Mouse (Mus musculus) CH12.LX (cell line): ENCODE results near the gene Cyp2f2. TPM values are rescaled to one million over a fixed set of nuclear protein-coding genes. Genes with fewer than 3 reads are reported as not detected.

Experiments used
- DNase-seq: peaks from one replicate; pipeline ENCODE4 v3.0.0-alpha.2; 2013; ENCODE audit errors: extremely low read depth
- H3K27ac ChIP-seq: 2 replicates; pipeline ENCODE4 v1.5.1; 2012; ENCODE audit warnings: low read depth, mild to moderate bottlenecking, control low read depth, moderate library complexity; ENCODE audit not compliant: insufficient read depth
- H3K27me3 ChIP-seq: replicated peaks from 2 replicates; pipeline ENCODE3; 2012; ENCODE audit warnings: inconsistent platforms
- H3K36me3 ChIP-seq, 2 experiments: replicated peaks in 1 of 2; 2 replicates each; pipeline versions ENCODE3 to v1.6.1; 2012; ENCODE audit warnings: inconsistent platforms in 1 of 2, low read length in 1 of 2, mild to moderate bottlenecking in 1 of 2, mixed read lengths in 1 of 2, moderate library complexity in 1 of 2; ENCODE audit not compliant: control insufficient read depth in 1 of 2, insufficient read depth in 1 of 2
- H3K4me1 ChIP-seq, 2 experiments: 2 replicates each; pipeline ENCODE4 v1.6.1; 2012; ENCODE audit warnings: inconsistent platforms in 1 of 2, moderate library complexity in 1 of 2; ENCODE audit not compliant: insufficient read depth in 2 of 2, control insufficient read depth in 1 of 2
- H3K4me2 ChIP-seq: 2 replicates; pipeline ENCODE4 v1.6.1; 2012; ENCODE audit warnings: low read depth, mild to moderate bottlenecking, control low read depth; ENCODE audit not compliant: poor library complexity, insufficient read depth, severe bottlenecking
- H3K4me3 ChIP-seq, 3 experiments: fragments of 150-350 bp in 1 of 3; sonication (generic) in 1 of 3; replicated peaks in 1 of 3; 2 replicates each; pipeline versions ENCODE3 to v1.5.1; 2011 to 2012; ENCODE audit warnings: low read depth in 2 of 3, low read length in 2 of 3, mild to moderate bottlenecking in 2 of 3, moderate library complexity in 2 of 3, control low read depth in 1 of 3, improper control_type of control experiment in 1 of 3, inconsistent platforms in 1 of 3, mixed read lengths in 1 of 3; ENCODE audit not compliant: poor library complexity in 1 of 3
- H3K79me2 ChIP-seq: replicated peaks from 2 replicates; pipeline ENCODE4 v1.6.1; 2012; ENCODE audit warnings: mild to moderate bottlenecking, moderate library complexity; ENCODE audit not compliant: control insufficient read depth, poor library complexity, insufficient read depth, severe bottlenecking; ENCODE audit errors: extremely low read depth
- H3K9ac ChIP-seq: 2 replicates; pipeline ENCODE4 v1.6.1; 2012; ENCODE audit warnings: low read depth, mild to moderate bottlenecking, control low read depth, moderate library complexity; ENCODE audit not compliant: insufficient read depth
- H3K9me3 ChIP-seq: replicated peaks from 2 replicates; pipeline ENCODE3; 2012; ENCODE audit warnings: low read length, inconsistent platforms, mixed read lengths
- BHLHE40 ChIP-seq: IDR thresholded peaks from 2 replicates; pipeline ENCODE4 v1.6.1; 2011; ENCODE audit warnings: mild to moderate bottlenecking, low read depth, low read length, improper control_type of control experiment
- CHD1 ChIP-seq: IDR thresholded peaks from 2 replicates; pipeline ENCODE4 v1.6.1; 2012; ENCODE audit warnings: low read depth, low read length, improper control_type of control experiment, inconsistent platforms
- CHD2 ChIP-seq: IDR thresholded peaks from 2 replicates; pipeline ENCODE4 v1.6.1; 2011; ENCODE audit warnings: low read length, improper control_type of control experiment
- CTCF ChIP-seq, 2 experiments: IDR thresholded peaks in 1 of 2; conservative IDR thresholded peaks in 1 of 2; 2 replicates each; pipeline ENCODE4 v1.5.1; 2011 to 2012; ENCODE audit warnings: low read depth in 2 of 2, low read length in 2 of 2, improper control_type of control experiment in 1 of 2, inconsistent platforms in 1 of 2, mild to moderate bottlenecking in 1 of 2, moderate library complexity in 1 of 2
- E2F4 ChIP-seq: IDR thresholded peaks from 2 replicates; pipeline ENCODE4 v1.6.1; 2011; ENCODE audit warnings: low read depth, low read length, improper control_type of control experiment; ENCODE audit not compliant: insufficient replicate concordance
- ELF1 ChIP-seq: IDR thresholded peaks from 2 replicates; pipeline ENCODE4 v1.6.1; 2014; ENCODE audit warnings: low read depth, mild to moderate bottlenecking, inconsistent platforms, low read length, improper control_type of control experiment
- EP300 ChIP-seq: IDR thresholded peaks from 2 replicates; pipeline ENCODE4 v1.6.1; 2011; ENCODE audit warnings: low read length, improper control_type of control experiment
- ETS1 ChIP-seq: conservative IDR thresholded peaks from 2 replicates; pipeline ENCODE4 v1.6.1; 2012; ENCODE audit warnings: low read depth, mild to moderate bottlenecking, inconsistent platforms, low read length, improper control_type of control experiment, moderate library complexity
- GABPA ChIP-seq: IDR thresholded peaks from 2 replicates; pipeline ENCODE4 v1.6.1; 2012; ENCODE audit warnings: low read depth, low read length, improper control_type of control experiment, inconsistent platforms; ENCODE audit not compliant: insufficient replicate concordance
- HCFC1 ChIP-seq: IDR thresholded peaks from 2 replicates; pipeline ENCODE4 v1.6.1; 2012; ENCODE audit warnings: low read depth, mild to moderate bottlenecking, inconsistent platforms, low read length, improper control_type of control experiment
- IRF4 ChIP-seq: IDR thresholded peaks from 2 replicates; pipeline ENCODE4 v1.6.1; 2014; ENCODE audit warnings: low read depth, mild to moderate bottlenecking, inconsistent platforms, low read length, improper control_type of control experiment
- JUN ChIP-seq: IDR thresholded peaks from 2 replicates; pipeline ENCODE4 v1.6.1; 2011; ENCODE audit warnings: low read depth, mild to moderate bottlenecking, low read length, improper control_type of control experiment, moderate library complexity; ENCODE audit not compliant: insufficient read depth
- JUND ChIP-seq: conservative IDR thresholded peaks from 2 replicates; pipeline ENCODE4 v1.6.1; 2011; ENCODE audit warnings: low read depth, low read length, improper control_type of control experiment
- MAFK ChIP-seq: IDR thresholded peaks from 2 replicates; pipeline ENCODE4 v1.6.1; 2011; ENCODE audit warnings: low read length, improper control_type of control experiment; ENCODE audit not compliant: insufficient replicate concordance
- MAX ChIP-seq: IDR thresholded peaks from 2 replicates; pipeline ENCODE4 v1.6.1; 2011; ENCODE audit warnings: low read length, improper control_type of control experiment
- MAZ ChIP-seq: IDR thresholded peaks from 2 replicates; pipeline ENCODE4 v1.6.1; 2012; ENCODE audit warnings: low read depth, mild to moderate bottlenecking, inconsistent platforms, low read length, improper control_type of control experiment, moderate library complexity
- MEF2A ChIP-seq: IDR thresholded peaks from 2 replicates; pipeline ENCODE4 v1.6.1; 2014; ENCODE audit warnings: low read depth, mild to moderate bottlenecking, inconsistent platforms, low read length, improper control_type of control experiment, borderline replicate concordance
- MXI1 ChIP-seq: IDR thresholded peaks from 2 replicates; pipeline ENCODE4 v1.6.1; 2011; ENCODE audit warnings: mild to moderate bottlenecking, low read depth, low read length, improper control_type of control experiment
- MYC ChIP-seq: IDR thresholded peaks from 2 replicates; pipeline ENCODE4 v1.6.1; 2011; ENCODE audit warnings: low read depth, mild to moderate bottlenecking, improper control_type of control experiment, low read length
- PAX5 ChIP-seq: IDR thresholded peaks from 2 replicates; pipeline ENCODE4 v1.6.1; 2012; ENCODE audit warnings: low read length, inconsistent platforms, mixed read lengths
- POLR2A ChIP-seq: IDR thresholded peaks from 2 replicates; pipeline ENCODE4 v1.6.1; 2011; ENCODE audit warnings: low read depth, mild to moderate bottlenecking, improper control_type of control experiment, low read length
- POLR2AphosphoS2 ChIP-seq: IDR thresholded peaks from 2 replicates; pipeline ENCODE4 v1.6.1; 2011; ENCODE audit warnings: low read depth, low read length, improper control_type of control experiment
- RAD21 ChIP-seq: IDR thresholded peaks from 2 replicates; pipeline ENCODE4 v1.6.1; 2011; ENCODE audit warnings: low read depth, mild to moderate bottlenecking, low read length, improper control_type of control experiment, moderate library complexity
- RCOR1 ChIP-seq: conservative IDR thresholded peaks from 2 replicates; pipeline ENCODE4 v1.6.1; 2012; ENCODE audit warnings: low read depth, mild to moderate bottlenecking, inconsistent platforms, low read length, improper control_type of control experiment
- SIN3A ChIP-seq: IDR thresholded peaks from 2 replicates; pipeline ENCODE4 v1.6.1; 2012; ENCODE audit warnings: low read length, improper control_type of control experiment, inconsistent platforms
- SMC3 ChIP-seq: IDR thresholded peaks from 2 replicates; pipeline ENCODE4 v1.6.1; 2011; ENCODE audit warnings: low read depth, low read length, improper control_type of control experiment
- TBP ChIP-seq: conservative IDR thresholded peaks from 2 replicates; pipeline ENCODE4 v1.6.1; 2011; ENCODE audit warnings: low read depth, low read length, improper control_type of control experiment
- TCF12 ChIP-seq: IDR thresholded peaks from 2 replicates; pipeline ENCODE4 v1.6.1; 2014; ENCODE audit warnings: low read depth, mild to moderate bottlenecking, inconsistent platforms, low read length, improper control_type of control experiment
- UBTF ChIP-seq: IDR thresholded peaks from 2 replicates; pipeline ENCODE4 v1.6.1; 2012; ENCODE audit warnings: low read depth, mild to moderate bottlenecking, inconsistent platforms, low read length, improper control_type of control experiment, moderate library complexity
- USF1 ChIP-seq: IDR thresholded peaks from 2 replicates; pipeline ENCODE4 v1.6.1; 2014; ENCODE audit warnings: low read depth, mild to moderate bottlenecking, inconsistent platforms, low read length, improper control_type of control experiment
- USF2 ChIP-seq: conservative IDR thresholded peaks from 2 replicates; pipeline ENCODE4 v1.6.1; 2011; ENCODE audit warnings: low read depth, low read length, improper control_type of control experiment
- ZC3H11A ChIP-seq: IDR thresholded peaks from 2 replicates; pipeline ENCODE4 v1.6.1; 2012; ENCODE audit warnings: low read depth, mild to moderate bottlenecking, inconsistent platforms, low read length, improper control_type of control experiment
- ZKSCAN1 ChIP-seq: IDR thresholded peaks from 2 replicates; pipeline ENCODE4 v1.6.1; 2012; ENCODE audit warnings: low read depth, inconsistent platforms, low read length, improper control_type of control experiment, borderline replicate concordance
- ZMIZ1 ChIP-seq: IDR thresholded peaks from 2 replicates; pipeline ENCODE4 v1.6.1; 2012; ENCODE audit warnings: low read depth, mild to moderate bottlenecking, inconsistent platforms, low read length, improper control_type of control experiment
- ZNF384 ChIP-seq: IDR thresholded peaks from 2 replicates; pipeline ENCODE4 v1.6.1; 2012; ENCODE audit warnings: low read depth, low read length, improper control_type of control experiment, inconsistent platforms
- dilution Hi-C: fragments of 300-500 bp; cut with MboI; formaldehyde crosslinking; loops from 2 replicates; pipeline ENCODE4 v1.14.3; 2020; ENCODE audit warnings: low sequenced_read_pairs; ENCODE audit not compliant: extremely low pct_unique_long_range_greater_than_20kb, extremely low pct_ligation_motif_present
- in situ Hi-C: fragments of 300-500 bp; cut with MboI; formaldehyde crosslinking; loops from 3 replicates; pipeline ENCODE4 v1.14.3; 2019; ENCODE audit warnings: low sequenced_read_pairs, low pct_ligation_motif_present, low pct_unique_long_range_greater_than_20kb, mixed read lengths
- polyA plus RNA-seq: library from polyadenylated mRNA; unstranded; fragments of >175 nt; gene quantifications from 2 replicates; pipeline ENCODE4 v1.2.1, GENCODE M21; 2012; ENCODE audit warnings: low read depth; ENCODE audit not compliant: insufficient read length
- total RNA-seq, 2 experiments: library from RNA; depleted of rRNA; stranded (reverse); fragments of 300-350 nt in 1 of 2; fragments of >200 nt in 1 of 2; gene quantifications; 2 replicates each; pipeline ENCODE4 v1.2.3; 2012 to 2014

Gene Cyp2f2
- total and polyA plus RNA-seq, 3 experiments = not detected

- TF ChIP-seq TCF12 (peak; percentile 78), RAD21 (no peak), HCFC1 (peak; percentile 85)
Measured at GRCm38 (mm10) chr7:27166229-27166613, 46.5 kb downstream of the Cyp2f2 start (continued).

GRCm38 (mm10) chr7:27166614-27167474 is 47.1 kb downstream of the Cyp2f2 start, which contains the start of gene Egln2:
TSS of gene Egln2 (minus strand) at chr7:27166802.
- peaks cover 40% of the 10 kb centered on the region for H3K79me2 ChIP-seq
- in situ Hi-C loops (no loop called here), dilution Hi-C loops (no loop called here)
- H3K36me3 ChIP-seq = peaks cover 26 to 60% of the 10 kb centered on the region in 2 experiments
- no peaks in the 10 kb centered on the region for H3K9me3 ChIP-seq
- peak; percentile 98 for DNase-seq
- H3K9ac ChIP-seq = peak within 1 kb of the TSS; percentile 90
- H3K27me3 ChIP-seq = no peaks in the 10 kb centered on the region
- H3K4me1 ChIP-seq = peaks cover 27 to 60% of the 10 kb centered on the region in 2 experiments
- peak within 1 kb of the TSS; percentile 99 for H3K27ac ChIP-seq
- peak within 1 kb of the TSS; percentile 86 to 98 (median 92) for H3K4me3 ChIP-seq
- H3K4me2 ChIP-seq = peak within 1 kb of the TSS; percentile 77
- TF ChIP-seq SIN3A = peak; percentile 76
- peak; percentile 82; the same call in 1 of the 2 replicates for TF ChIP-seq MEF2A
- TF ChIP-seq USF2 = peak; percentile 64
- TF ChIP-seq PAX5 = no peak
- peak; percentile 65; the same call in 1 of the 2 replicates for TF ChIP-seq RCOR1
- TF ChIP-seq TCF12 = peak; percentile 90
- no peak for TF ChIP-seq CTCF (conservative IDR thresholded peaks at IDR 0.05 in 1 of 2, IDR thresholded peaks at IDR 0.05 in 1 of 2; ENCODE audit: low read depth in 2 of 2, low read length in 2 of 2)
- TF ChIP-seq MYC = no peak; the same call in 1 of the 2 replicates
- TF ChIP-seq TBP = peak; percentile 91
- TF ChIP-seq ELF1 = 0 out of 2 replicates have a peak, but pooled peaks have one; percentile 23
- TF ChIP-seq ZKSCAN1 = no peak
- TF ChIP-seq ZC3H11A = no peak
- TF ChIP-seq CHD1 = no peak
- TF ChIP-seq JUN = peak; percentile 61
- peak; percentile 64; the same call in 1 of the 2 replicates for TF ChIP-seq POLR2AphosphoS2
- no peak; the same call in 1 of the 2 replicates for TF ChIP-seq MXI1
- peak; percentile 82 for TF ChIP-seq EP300
- TF ChIP-seq IRF4 = peak; percentile 89
- TF ChIP-seq JUND = peak; percentile 57
- peak; percentile 84 for TF ChIP-seq USF1
- TF ChIP-seq MAZ = 0 out of 2 replicates have a peak, but pooled peaks have one; percentile 57
- TF ChIP-seq ETS1 = peak; percentile 95
- TF ChIP-seq MAFK = peak; percentile 77
- peak; percentile 70 for TF ChIP-seq POLR2A
- TF ChIP-seq SMC3 = 0 out of 2 replicates have a peak, but pooled peaks have one; percentile 0
- peak; percentile 98 for TF ChIP-seq ZNF384
- no peak; the same call in 1 of the 2 replicates for TF ChIP-seq RAD21
- no peak; the same call in 1 of the 2 replicates for TF ChIP-seq CHD2
- TF ChIP-seq GABPA = no peak
- no peak for TF ChIP-seq UBTF
- no peak for TF ChIP-seq E2F4
- TF ChIP-seq ZMIZ1 = peak; percentile 94
- TF ChIP-seq MAX = no peak
- peak; percentile 91 for TF ChIP-seq BHLHE40
- no peak; the same call in 1 of the 2 replicates for TF ChIP-seq HCFC1
